Mouse (Mus musculus) CH12.LX (cell line): Measurements from ENCODE around the gene P2ry4. TPM values are rescaled to one million over a fixed set of nuclear protein-coding genes. Genes with fewer than 3 reads are reported as not detected.

Experiments used
- DNase-seq: peaks from one replicate; pipeline ENCODE4 v3.0.0-alpha.2; 2013; ENCODE audit errors: extremely low read depth
- H3K27ac ChIP-seq: 2 replicates; pipeline ENCODE4 v1.5.1; 2012; ENCODE audit warnings: low read depth, mild to moderate bottlenecking, control low read depth, moderate library complexity; ENCODE audit not compliant: insufficient read depth
- H3K27me3 ChIP-seq: replicated peaks from 2 replicates; pipeline ENCODE3; 2012; ENCODE audit warnings: inconsistent platforms
- H3K36me3 ChIP-seq, 2 experiments: replicated peaks in 1 of 2; 2 replicates each; pipeline versions ENCODE3 to v1.6.1; 2012; ENCODE audit warnings: inconsistent platforms in 1 of 2, low read length in 1 of 2, mild to moderate bottlenecking in 1 of 2, mixed read lengths in 1 of 2, moderate library complexity in 1 of 2; ENCODE audit not compliant: control insufficient read depth in 1 of 2, insufficient read depth in 1 of 2
- H3K4me1 ChIP-seq, 2 experiments: 2 replicates each; pipeline ENCODE4 v1.6.1; 2012; ENCODE audit warnings: inconsistent platforms in 1 of 2, moderate library complexity in 1 of 2; ENCODE audit not compliant: insufficient read depth in 2 of 2, control insufficient read depth in 1 of 2
- H3K4me2 ChIP-seq: 2 replicates; pipeline ENCODE4 v1.6.1; 2012; ENCODE audit warnings: low read depth, mild to moderate bottlenecking, control low read depth; ENCODE audit not compliant: poor library complexity, insufficient read depth, severe bottlenecking
- H3K4me3 ChIP-seq, 3 experiments: fragments of 150-350 bp in 1 of 3; sonication (generic) in 1 of 3; replicated peaks in 1 of 3; 2 replicates each; pipeline versions ENCODE3 to v1.5.1; 2011 to 2012; ENCODE audit warnings: low read depth in 2 of 3, low read length in 2 of 3, mild to moderate bottlenecking in 2 of 3, moderate library complexity in 2 of 3, control low read depth in 1 of 3, improper control_type of control experiment in 1 of 3, inconsistent platforms in 1 of 3, mixed read lengths in 1 of 3; ENCODE audit not compliant: poor library complexity in 1 of 3
- H3K79me2 ChIP-seq: replicated peaks from 2 replicates; pipeline ENCODE4 v1.6.1; 2012; ENCODE audit warnings: mild to moderate bottlenecking, moderate library complexity; ENCODE audit not compliant: control insufficient read depth, poor library complexity, insufficient read depth, severe bottlenecking; ENCODE audit errors: extremely low read depth
- H3K9ac ChIP-seq: 2 replicates; pipeline ENCODE4 v1.6.1; 2012; ENCODE audit warnings: low read depth, mild to moderate bottlenecking, control low read depth, moderate library complexity; ENCODE audit not compliant: insufficient read depth
- H3K9me3 ChIP-seq: replicated peaks from 2 replicates; pipeline ENCODE3; 2012; ENCODE audit warnings: low read length, inconsistent platforms, mixed read lengths
- BHLHE40 ChIP-seq: IDR thresholded peaks from 2 replicates; pipeline ENCODE4 v1.6.1; 2011; ENCODE audit warnings: mild to moderate bottlenecking, low read depth, low read length, improper control_type of control experiment
- CHD1 ChIP-seq: IDR thresholded peaks from 2 replicates; pipeline ENCODE4 v1.6.1; 2012; ENCODE audit warnings: low read depth, low read length, improper control_type of control experiment, inconsistent platforms
- CTCF ChIP-seq, 2 experiments: IDR thresholded peaks in 1 of 2; conservative IDR thresholded peaks in 1 of 2; 2 replicates each; pipeline ENCODE4 v1.5.1; 2011 to 2012; ENCODE audit warnings: low read depth in 2 of 2, low read length in 2 of 2, improper control_type of control experiment in 1 of 2, inconsistent platforms in 1 of 2, mild to moderate bottlenecking in 1 of 2, moderate library complexity in 1 of 2
- E2F4 ChIP-seq: IDR thresholded peaks from 2 replicates; pipeline ENCODE4 v1.6.1; 2011; ENCODE audit warnings: low read depth, low read length, improper control_type of control experiment; ENCODE audit not compliant: insufficient replicate concordance
- ELF1 ChIP-seq: IDR thresholded peaks from 2 replicates; pipeline ENCODE4 v1.6.1; 2014; ENCODE audit warnings: low read depth, mild to moderate bottlenecking, inconsistent platforms, low read length, improper control_type of control experiment
- HCFC1 ChIP-seq: IDR thresholded peaks from 2 replicates; pipeline ENCODE4 v1.6.1; 2012; ENCODE audit warnings: low read depth, mild to moderate bottlenecking, inconsistent platforms, low read length, improper control_type of control experiment
- JUN ChIP-seq: IDR thresholded peaks from 2 replicates; pipeline ENCODE4 v1.6.1; 2011; ENCODE audit warnings: low read depth, mild to moderate bottlenecking, low read length, improper control_type of control experiment, moderate library complexity; ENCODE audit not compliant: insufficient read depth
- MAX ChIP-seq: IDR thresholded peaks from 2 replicates; pipeline ENCODE4 v1.6.1; 2011; ENCODE audit warnings: low read length, improper control_type of control experiment
- MEF2A ChIP-seq: IDR thresholded peaks from 2 replicates; pipeline ENCODE4 v1.6.1; 2014; ENCODE audit warnings: low read depth, mild to moderate bottlenecking, inconsistent platforms, low read length, improper control_type of control experiment, borderline replicate concordance
- MXI1 ChIP-seq: IDR thresholded peaks from 2 replicates; pipeline ENCODE4 v1.6.1; 2011; ENCODE audit warnings: mild to moderate bottlenecking, low read depth, low read length, improper control_type of control experiment
- NELFE ChIP-seq: IDR thresholded peaks from 2 replicates; pipeline ENCODE4 v1.6.1; 2011; ENCODE audit warnings: low read depth, low read length, improper control_type of control experiment
- NRF1 ChIP-seq: IDR thresholded peaks from 2 replicates; pipeline ENCODE4 v1.6.1; 2014; ENCODE audit warnings: low read depth, mild to moderate bottlenecking, inconsistent platforms, low read length, improper control_type of control experiment, moderate library complexity
- PAX5 ChIP-seq: IDR thresholded peaks from 2 replicates; pipeline ENCODE4 v1.6.1; 2012; ENCODE audit warnings: low read length, inconsistent platforms, mixed read lengths
- SMC3 ChIP-seq: IDR thresholded peaks from 2 replicates; pipeline ENCODE4 v1.6.1; 2011; ENCODE audit warnings: low read depth, low read length, improper control_type of control experiment
- UBTF ChIP-seq: IDR thresholded peaks from 2 replicates; pipeline ENCODE4 v1.6.1; 2012; ENCODE audit warnings: low read depth, mild to moderate bottlenecking, inconsistent platforms, low read length, improper control_type of control experiment, moderate library complexity
- USF1 ChIP-seq: IDR thresholded peaks from 2 replicates; pipeline ENCODE4 v1.6.1; 2014; ENCODE audit warnings: low read depth, mild to moderate bottlenecking, inconsistent platforms, low read length, improper control_type of control experiment
- ZKSCAN1 ChIP-seq: IDR thresholded peaks from 2 replicates; pipeline ENCODE4 v1.6.1; 2012; ENCODE audit warnings: low read depth, inconsistent platforms, low read length, improper control_type of control experiment, borderline replicate concordance
- dilution Hi-C: fragments of 300-500 bp; cut with MboI; formaldehyde crosslinking; loops from 2 replicates; pipeline ENCODE4 v1.14.3; 2020; ENCODE audit warnings: low sequenced_read_pairs; ENCODE audit not compliant: extremely low pct_unique_long_range_greater_than_20kb, extremely low pct_ligation_motif_present
- in situ Hi-C: fragments of 300-500 bp; cut with MboI; formaldehyde crosslinking; loops from 3 replicates; pipeline ENCODE4 v1.14.3; 2019; ENCODE audit warnings: low sequenced_read_pairs, low pct_ligation_motif_present, low pct_unique_long_range_greater_than_20kb, mixed read lengths
- polyA plus RNA-seq: library from polyadenylated mRNA; unstranded; fragments of >175 nt; gene quantifications from 2 replicates; pipeline ENCODE4 v1.2.1, GENCODE M21; 2012; ENCODE audit warnings: low read depth; ENCODE audit not compliant: insufficient read length
- total RNA-seq, 2 experiments: library from RNA; depleted of rRNA; stranded (reverse); fragments of 300-350 nt in 1 of 2; fragments of >200 nt in 1 of 2; gene quantifications; 2 replicates each; pipeline ENCODE4 v1.2.3; 2012 to 2014

The P2ry4 gene
- total and polyA plus RNA-seq, 3 experiments = not detected

- H3K4me3 ChIP-seq = no peak overlapping the region
- H3K79me2 ChIP-seq = no peaks in the 10 kb centered on the region
- in situ Hi-C loops = no loop called here
- peaks cover 0 to 18% of the 10 kb centered on the region in 2 experiments; a peak in 2 of 4 replicates for H3K4me1 ChIP-seq
- TF ChIP-seq MXI1 = no peak
- no peaks in the 10 kb centered on the region for H3K27me3 ChIP-seq
- no peak for DNase-seq
- no peak overlapping the region for H3K9ac ChIP-seq
- peaks cover 8 to 23% of the 10 kb centered on the region in 2 experiments for H3K36me3 ChIP-seq
- dilution Hi-C loops = no loop called here
- H3K27ac ChIP-seq = no peak overlapping the region
- no peak overlapping the region for H3K4me2 ChIP-seq
- H3K9me3 ChIP-seq = no peaks in the 10 kb centered on the region
Measured at GRCm38 (mm10) chrX:100618488-100618887, 23.8 kb upstream of the P2ry4 start.

- in situ Hi-C loops (no loop called here), dilution Hi-C loops (no loop called here)
- no peaks in the 10 kb centered on the region for H3K4me1 ChIP-seq
- no peak within 1 kb of the TSS for H3K4me3 ChIP-seq
- no peaks in the 10 kb centered on the region for H3K27me3 ChIP-seq
- H3K9ac ChIP-seq = no peak within 1 kb of the TSS
- TF ChIP-seq E2F4 = no peak
- TF ChIP-seq NRF1 = no peak
- TF ChIP-seq HCFC1 = no peak
- TF ChIP-seq JUN = no peak
- no peak for TF ChIP-seq USF1
- TF ChIP-seq BHLHE40 = no peak
- no peak for TF ChIP-seq MXI1
- TF ChIP-seq SMC3 = no peak
- no peak for TF ChIP-seq ZKSCAN1
- no peak for TF ChIP-seq MEF2A
- no peak for TF ChIP-seq PAX5
- TF ChIP-seq NELFE = no peak
- TF ChIP-seq MAX = no peak
- TF ChIP-seq UBTF = no peak
- no peak for TF ChIP-seq CTCF (conservative IDR thresholded peaks at IDR 0.05 in 1 of 2, IDR thresholded peaks at IDR 0.05 in 1 of 2; ENCODE audit: low read depth in 2 of 2, low read length in 2 of 2)
- TF ChIP-seq CHD1 = no peak
- no peak for TF ChIP-seq ELF1
- H3K27ac ChIP-seq = no peak within 1 kb of the TSS
- H3K36me3 ChIP-seq = no peaks in the 10 kb centered on the region
- H3K4me2 ChIP-seq = no peak within 1 kb of the TSS
- H3K79me2 ChIP-seq = no peaks in the 10 kb centered on the region
- DNase-seq = no peak
- no peaks in the 10 kb centered on the region for H3K9me3 ChIP-seq
Measured at GRCm38 (mm10) chrX:100605314-100605713, 10.6 kb upstream of the P2ry4 start, which contains the start of gene Arr3. Gene Arr3 (plus strand): TSS chrX:100605497.
